Mouse (Mus musculus) heart, adult 2 months (tissue): ENCODE results near the gene Fam98a. TPM values are rescaled to one million over a fixed set of nuclear protein-coding genes. Genes with fewer than 3 reads are reported as not detected.

Experiments
- DNase-seq, 2 experiments: peaks; one replicate each; pipeline ENCODE4 v3.0.0; 2021
- H3K27ac ChIP-seq: fragments of 200-600 bp; 2 replicates; pipeline ENCODE4 v1.8.1; 2022
- H3K27me3 ChIP-seq: fragments of 200-500 bp; 2 replicates; pipeline ENCODE4 v1.6.1; 2012; ENCODE audit warnings: mild to moderate bottlenecking, low read length, inconsistent platforms, mixed read lengths; ENCODE audit not compliant: control insufficient read depth, insufficient read depth
- H3K36me3 ChIP-seq: fragments of 200-500 bp; 2 replicates; pipeline ENCODE4 v1.6.1; 2012; ENCODE audit warnings: low read length, inconsistent platforms; ENCODE audit not compliant: control insufficient read depth, insufficient read depth
- H3K4me1 ChIP-seq: fragments of 200-500 bp; 2 replicates; pipeline ENCODE4 v1.6.1; 2011; ENCODE audit warnings: low read length; ENCODE audit not compliant: control insufficient read depth, insufficient read depth
- H3K4me3 ChIP-seq: fragments of 200-600 bp; 2 replicates; pipeline ENCODE4 v1.8.1; 2022
- H3K79me2 ChIP-seq: fragments of 200-500 bp; replicated peaks from 2 replicates; pipeline ENCODE4 v1.6.1; 2012; ENCODE audit warnings: mild to moderate bottlenecking, inconsistent platforms, low read length, moderate library complexity, mixed read lengths; ENCODE audit not compliant: control insufficient read depth, insufficient read depth
- H3K9ac ChIP-seq: fragments of 200-500 bp; 2 replicates; pipeline ENCODE4 v1.6.1; 2012; ENCODE audit warnings: low read depth, mild to moderate bottlenecking, control low read depth, inconsistent platforms, low read length, mixed read lengths
- CTCF ChIP-seq: fragments of 200-600 bp; IDR thresholded peaks from 2 replicates; pipeline ENCODE4 v1.8.1; 2022; ENCODE audit warnings: antibody characterized with exemption, mild to moderate bottlenecking, moderate library complexity
- EP300 ChIP-seq: fragments of 200-500 bp; IDR thresholded peaks from 2 replicates; pipeline ENCODE4 v1.6.1; 2011; ENCODE audit warnings: low read depth, low read length, control low read depth; ENCODE audit not compliant: insufficient read depth
- POLR2A ChIP-seq: fragments of 200-500 bp; IDR thresholded peaks from 2 replicates; pipeline ENCODE4 v1.6.1; 2011; ENCODE audit warnings: mild to moderate bottlenecking, low read depth, low read length, control low read depth; ENCODE audit not compliant: insufficient read depth
- WGBS: fragments of 180-500 bp; shearing (Covaris S2); methylation state at CpG from one replicate; pipeline ENCODE4 v1.1.7; 2018; 5-methylcytosine and 5-hydroxymethylcytosine counted together
- intact Hi-C: fragments of 180-260 bp; cut with DNase I; formaldehyde crosslinking; loops from one replicate; pipeline ENCODE4 v1.15.1; 2025
- polyA plus RNA-seq: library from polyadenylated mRNA; depleted of rRNA; stranded (reverse); fragments of >200 nt; gene quantifications from 2 replicates; pipeline ENCODE4 v1.2.3, GENCODE M21; 2012
- total RNA-seq, 2 experiments: library from RNA; stranded (reverse); gene quantifications; 2 replicates each; pipeline ENCODE4 v1.2.3; 2021

Gene Fam98a
- total and polyA plus RNA-seq, 3 experiments, result 14.5 to 42.6 (median 35.9) TPM

DNA sequence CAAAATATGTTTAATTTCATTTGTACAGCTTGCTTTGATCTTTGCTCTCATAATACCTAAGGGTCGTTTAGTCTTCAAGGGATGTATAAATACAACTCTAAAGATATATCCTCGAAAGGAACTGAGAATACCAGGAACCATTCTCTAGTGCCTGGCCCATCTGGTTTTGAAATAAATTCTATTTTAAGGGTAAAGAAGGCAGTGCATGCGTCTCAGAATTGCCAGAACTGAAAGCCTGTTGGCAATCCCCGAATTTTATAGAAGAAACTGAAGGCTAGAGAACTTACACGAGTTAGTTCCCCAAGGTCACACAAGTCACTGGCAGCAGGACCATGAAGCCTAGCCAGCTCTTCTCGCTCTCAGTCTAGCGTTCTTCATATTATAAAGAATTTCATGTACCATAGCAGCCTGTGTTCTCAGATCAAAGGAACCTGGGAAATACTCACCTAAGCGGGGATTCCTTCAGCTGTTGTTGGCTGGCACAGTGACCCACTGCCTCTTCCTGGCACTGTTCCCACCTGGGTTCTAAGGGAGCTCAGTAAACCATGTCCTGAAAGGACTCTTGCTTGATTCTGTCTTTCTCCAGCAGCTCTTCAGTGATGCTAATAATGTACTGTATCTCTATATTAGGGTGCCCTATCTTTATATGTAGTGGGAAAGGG lies 32.4 kb downstream of the Fam98a start:
- peaks cover 20% of the 10 kb centered on the region for H3K36me3 ChIP-seq
- no peak overlapping the region for H3K4me3 ChIP-seq
- no peaks in the 10 kb centered on the region for H3K27me3 ChIP-seq
- intact Hi-C loops, result no loop called here
- WGBS, result 38% methylated on average over 8 of the region's 8 CpGs
- H3K9ac ChIP-seq, result no peak overlapping the region
- peak overlapping the region; percentile 28 for H3K27ac ChIP-seq
- no peak for DNase-seq
- TF ChIP-seq POLR2A (no peak), EP300 (no peak), CTCF (no peak)
- no peaks in the 10 kb centered on the region for H3K79me2 ChIP-seq
- H3K4me1 ChIP-seq, result peaks cover 14% of the 10 kb centered on the region

DNA sequence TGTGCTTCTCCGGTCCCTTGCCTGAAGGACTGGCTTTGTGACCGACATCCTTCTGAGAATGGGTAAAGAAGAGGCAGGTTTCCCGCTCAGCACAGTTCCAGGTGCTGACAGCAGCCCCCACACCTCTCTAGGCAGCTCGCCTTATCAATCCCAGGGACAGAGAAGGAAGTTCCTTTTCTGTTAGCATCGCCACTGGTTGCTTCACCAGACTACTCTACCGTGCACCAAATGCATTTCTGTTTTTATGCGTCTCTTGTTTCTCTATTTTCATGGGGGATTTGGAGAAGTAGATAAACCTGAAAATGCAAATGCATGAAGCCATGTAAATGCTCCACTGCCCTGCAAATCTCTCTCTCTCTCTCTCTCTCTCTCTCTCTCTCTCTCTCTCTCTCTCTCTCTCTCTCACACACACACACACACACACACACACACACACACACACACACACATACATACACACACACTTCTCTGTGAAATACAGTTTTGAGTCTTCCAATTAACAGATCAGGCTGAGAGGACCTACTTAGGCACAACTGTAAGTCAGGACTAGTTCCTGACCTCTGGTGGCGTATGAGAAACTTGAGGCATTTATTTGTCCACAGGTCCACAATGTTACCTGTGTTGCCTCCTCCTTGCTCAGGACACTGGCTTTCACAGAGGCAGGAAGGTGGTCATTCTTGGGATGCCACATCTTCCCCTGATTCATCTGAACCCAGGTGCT lies 33.4 kb downstream of the Fam98a start:
- no peak overlapping the region for H3K9ac ChIP-seq
- DNase-seq, result no peak
- no peak overlapping the region for H3K27ac ChIP-seq
- WGBS, result 51% methylated on average over 8 of the region's 8 CpGs
- peaks cover 12% of the 10 kb centered on the region for H3K36me3 ChIP-seq
- no peak overlapping the region for H3K4me3 ChIP-seq
- H3K79me2 ChIP-seq, result no peaks in the 10 kb centered on the region
- H3K27me3 ChIP-seq, result no peaks in the 10 kb centered on the region
- peaks cover 7% of the 10 kb centered on the region for H3K4me1 ChIP-seq
- TF ChIP-seq CTCF, result no peak
- TF ChIP-seq EP300, result no peak
- no peak for TF ChIP-seq POLR2A
- intact Hi-C loops, result no loop called here

GRCm38 (mm10) chr17:75516591-75516990 lies 35.2 kb downstream of the Fam98a start:
- H3K4me3 ChIP-seq, result no peak overlapping the region
- no peak for DNase-seq
- peaks cover 4% of the 10 kb centered on the region for H3K4me1 ChIP-seq
- no peak overlapping the region for H3K27ac ChIP-seq
- H3K36me3 ChIP-seq, result peaks cover 5% of the 10 kb centered on the region
- H3K79me2 ChIP-seq, result no peaks in the 10 kb centered on the region
- no peaks in the 10 kb centered on the region for H3K27me3 ChIP-seq
- 51% methylated on average over 4 of the region's 4 CpGs for WGBS
- no peak overlapping the region for H3K9ac ChIP-seq
- intact Hi-C loops, result no loop called here
- TF ChIP-seq CTCF (no peak), EP300 (no peak), POLR2A (no peak)

DNA sequence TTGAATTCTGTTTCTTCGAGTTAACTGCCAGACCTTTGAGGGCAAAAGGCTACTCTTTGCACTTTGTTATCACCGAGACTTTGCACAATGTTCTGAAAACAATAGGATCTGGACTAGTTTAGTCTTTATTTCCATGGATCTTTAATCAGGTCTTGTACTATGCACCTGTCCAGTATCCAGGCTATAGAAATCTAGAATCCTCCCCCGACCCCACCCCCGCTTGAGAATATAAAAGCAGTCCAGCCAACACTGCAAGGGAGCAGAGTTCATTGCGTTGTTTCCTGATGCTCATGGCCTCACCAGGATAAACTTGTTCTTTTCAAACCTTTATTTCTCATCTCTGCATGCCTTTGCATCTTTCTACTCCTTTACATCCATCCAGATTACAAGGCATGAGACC lies 42.5 kb downstream of the Fam98a start:
- intact Hi-C loops, result no loop called here
- H3K4me1 ChIP-seq, result no peaks in the 10 kb centered on the region
- no peak overlapping the region for H3K9ac ChIP-seq
- H3K27me3 ChIP-seq, result no peaks in the 10 kb centered on the region
- TF ChIP-seq POLR2A, result no peak
- no peak for TF ChIP-seq EP300
- no peak for TF ChIP-seq CTCF
- no peaks in the 10 kb centered on the region; the same call in 1 of the 2 replicates for H3K36me3 ChIP-seq
- no peak overlapping the region for H3K4me3 ChIP-seq
- DNase-seq, result no peak
- no peak overlapping the region for H3K27ac ChIP-seq
- H3K79me2 ChIP-seq, result no peaks in the 10 kb centered on the region
- WGBS, result 89% methylated on average over 5 of the region's 5 CpGs

DNA sequence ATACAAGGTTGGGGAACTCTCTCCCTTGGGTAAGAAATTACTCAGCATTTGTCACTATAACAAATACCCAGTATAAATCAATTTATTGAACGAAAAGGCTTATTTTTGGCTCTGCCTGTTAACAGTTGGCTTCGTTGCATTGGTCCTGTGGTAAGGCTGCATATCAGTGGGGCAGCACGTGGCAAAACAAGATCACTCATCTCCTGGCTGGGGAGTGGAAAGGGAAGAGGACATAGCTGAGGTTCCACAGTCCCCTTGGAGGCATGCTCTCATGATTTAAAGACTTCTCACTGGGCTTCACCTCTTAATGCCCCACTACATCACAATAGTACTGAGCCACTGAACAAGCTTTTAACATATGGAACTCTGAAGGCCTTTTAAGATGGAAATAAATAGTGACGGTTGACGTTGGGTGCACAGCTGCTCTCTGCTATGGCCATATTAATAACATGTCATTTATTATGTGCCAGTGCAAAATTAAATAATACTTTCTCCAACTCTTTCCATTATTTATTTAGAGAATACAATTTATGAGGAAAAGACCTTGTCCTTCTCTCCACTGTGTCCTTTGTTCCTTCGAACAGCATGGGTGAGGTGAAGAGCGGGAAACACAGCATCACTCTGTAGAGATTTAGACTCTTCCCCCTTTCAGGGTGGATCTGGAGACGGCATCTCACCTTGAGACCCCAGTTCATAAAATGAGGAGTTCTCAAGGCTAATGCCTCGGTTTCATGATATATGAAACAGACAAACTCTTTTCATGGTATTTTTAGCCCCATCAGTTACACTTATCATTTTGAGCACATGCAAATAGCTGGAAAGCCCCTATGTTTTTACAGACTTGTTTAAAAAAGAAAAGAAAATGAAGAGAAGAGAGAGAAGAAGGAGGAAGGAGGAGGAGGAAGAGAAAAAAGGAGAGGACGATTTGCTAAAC lies 44.8 kb downstream of the Fam98a start:
- WGBS, result 84% methylated on average over 10 of the region's 10 CpGs
- H3K4me1 ChIP-seq, result no peaks in the 10 kb centered on the region
- intact Hi-C loops, result no loop called here
- H3K27me3 ChIP-seq, result no peaks in the 10 kb centered on the region
- H3K9ac ChIP-seq, result no peak overlapping the region
- H3K27ac ChIP-seq, result no peak overlapping the region
- H3K36me3 ChIP-seq, result no peaks in the 10 kb centered on the region; the same call in 1 of the 2 replicates
- no peaks in the 10 kb centered on the region for H3K79me2 ChIP-seq
- no peak overlapping the region for H3K4me3 ChIP-seq
- no peak for TF ChIP-seq CTCF
- no peak for TF ChIP-seq POLR2A
- TF ChIP-seq EP300, result no peak
- no peak for DNase-seq
